Mouse (Mus musculus) G1E (cell line): ENCODE results near the gene Reln.

Experiments used
- CTCF ChIP-seq: IDR thresholded peaks from 2 replicates; pipeline ENCODE4 v1.5.1; 2012; ENCODE audit warnings: low read depth, low read length, inconsistent platforms, mixed read lengths
- GATA1 ChIP-seq: IDR thresholded peaks from 2 replicates; pipeline ENCODE4 v1.6.1; 2012; ENCODE audit warnings: borderline replicate concordance, low read length, inconsistent platforms, mixed read lengths
- GATA2 ChIP-seq: IDR thresholded peaks from 2 replicates; pipeline ENCODE4 v1.6.1; 2012; ENCODE audit warnings: low read depth, low read length, inconsistent platforms, borderline replicate concordance
- TAL1 ChIP-seq: conservative IDR thresholded peaks from 2 replicates; pipeline ENCODE4 v1.6.1; 2012; ENCODE audit warnings: low read depth, low read length, inconsistent platforms, mixed read lengths

GRCm38 (mm10) chr5:22312995-22313394, 31.5 kb downstream of the Reln start:
- TF ChIP-seq CTCF (no peak), GATA2 (no peak), GATA1 (no peak), TAL1 (no peak)
